Mouse (Mus musculus) erythroblast, embryonic 14.5 days (primary cell): ENCODE measurements around the gene Vegfc. TPM values are rescaled to one million over a fixed set of nuclear protein-coding genes. Genes with fewer than 3 reads are reported as not detected.

ENCODE experiments used
- H3K27me3 ChIP-seq: 2 replicates; pipeline ENCODE4 v1.6.1; 2012; ENCODE audit warnings: inconsistent platforms; ENCODE audit not compliant: control insufficient read depth
- H3K36me3 ChIP-seq: 2 replicates; pipeline ENCODE4 v1.6.1; 2012; ENCODE audit warnings: mild to moderate bottlenecking, inconsistent platforms; ENCODE audit not compliant: control insufficient read depth
- H3K4me1 ChIP-seq: 2 replicates; pipeline ENCODE4 v1.6.1; 2012; ENCODE audit warnings: inconsistent platforms; ENCODE audit not compliant: control insufficient read depth
- H3K4me3 ChIP-seq: replicated peaks from 2 replicates; pipeline ENCODE3; 2012; ENCODE audit warnings: moderate library complexity, mild to moderate bottlenecking, inconsistent platforms
- H3K9me3 ChIP-seq: 2 replicates; pipeline ENCODE4 v1.6.1; 2012; ENCODE audit warnings: low read length, inconsistent platforms, mixed read lengths; ENCODE audit not compliant: control insufficient read depth
- GATA1 ChIP-seq: IDR thresholded peaks from 2 replicates; pipeline ENCODE4 v1.6.1; 2012; ENCODE audit warnings: low read length, inconsistent platforms, mixed read lengths
- TAL1 ChIP-seq: IDR thresholded peaks from 3 replicates; pipeline ENCODE4 v1.6.1; 2012; ENCODE audit warnings: low read length, inconsistent platforms, mixed read lengths
- polyA plus RNA-seq: library from polyadenylated mRNA; stranded (reverse); fragments of >175 nt; gene quantifications from 2 replicates; pipeline ENCODE4 v1.2.3, GENCODE M21; 2012

Vegfc gene
- polyA plus RNA-seq, 1 experiment = not detected

DNA sequence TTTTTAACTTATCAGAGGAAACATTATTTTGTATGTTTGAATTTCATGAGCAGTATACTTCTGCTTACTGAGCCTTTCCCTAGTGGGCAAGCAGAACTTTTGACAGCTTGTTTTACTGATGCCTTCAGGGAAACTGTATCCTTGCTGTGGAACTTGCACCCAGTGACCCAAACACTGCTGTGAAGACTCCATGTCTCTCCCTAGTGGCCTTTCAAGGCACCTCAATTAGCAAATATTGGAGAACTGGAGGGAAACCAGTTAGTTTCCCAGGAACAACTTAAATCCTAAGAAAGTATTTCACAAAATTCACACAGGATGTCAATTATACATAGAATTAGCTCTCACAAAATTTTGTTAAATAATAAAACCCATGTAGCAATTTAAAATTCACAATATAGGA lies 2.2 kb downstream of the Vegfc start:
- TF ChIP-seq TAL1 = no peak
- no peak for TF ChIP-seq GATA1
- H3K9me3 ChIP-seq = no peaks in the 10 kb centered on the region
- H3K4me3 ChIP-seq = no peak overlapping the region
- H3K36me3 ChIP-seq = no peaks in the 10 kb centered on the region
- 0 out of 2 replicates have a peak, but pooled peaks cover 2% of the 10 kb centered on the region for H3K4me1 ChIP-seq
- H3K27me3 ChIP-seq = peaks cover 32% of the 10 kb centered on the region

DNA sequence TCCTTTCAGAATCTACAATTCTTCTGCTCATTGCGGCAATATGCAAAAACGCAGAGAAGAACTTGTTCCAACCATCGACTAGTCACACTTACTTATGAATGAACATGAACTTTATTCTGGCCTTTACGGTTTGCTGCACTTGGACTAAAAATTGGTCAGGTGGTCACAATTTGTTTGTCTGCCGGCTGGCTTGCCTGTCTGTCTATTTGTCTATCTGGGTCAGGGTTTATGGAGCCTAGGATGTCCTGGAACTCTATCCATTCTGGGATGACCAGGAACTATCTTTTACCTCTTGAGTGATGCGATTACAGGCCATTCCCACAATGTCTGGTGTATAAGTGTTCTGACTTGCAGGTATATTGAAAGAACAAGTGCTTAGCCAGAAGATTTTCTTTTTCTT lies 8.5 kb downstream of the Vegfc start:
- Histone ChIP-seq H3K27me3 (no peaks in the 10 kb centered on the region), H3K36me3 (no peaks in the 10 kb centered on the region), H3K4me1 (no peaks in the 10 kb centered on the region), H3K9me3 (no peaks in the 10 kb centered on the region), H3K4me3 (no peak overlapping the region)
- TF ChIP-seq GATA1 (no peak), TAL1 (no peak)

DNA sequence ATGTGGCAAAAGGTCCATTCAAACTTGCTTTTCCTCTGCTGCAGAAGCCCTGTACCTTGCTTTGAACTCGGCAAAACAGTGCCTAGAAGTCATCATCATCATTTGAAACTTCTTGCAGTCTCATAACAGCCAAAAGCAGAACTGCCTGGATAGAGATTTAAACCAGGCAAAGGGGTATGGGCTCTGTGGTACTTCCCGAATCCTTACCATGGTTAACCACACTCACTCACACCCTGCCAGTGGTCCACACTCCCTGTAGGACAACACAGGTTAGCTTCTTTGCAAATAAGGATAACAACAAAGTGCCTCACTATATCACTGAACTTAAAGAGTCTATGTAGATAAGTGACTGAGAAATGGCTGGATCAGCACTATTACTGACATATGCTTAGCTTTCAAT lies 9.7 kb downstream of the Vegfc start:
- no peak for TF ChIP-seq GATA1
- TF ChIP-seq TAL1 = no peak
- Histone ChIP-seq H3K9me3 (no peaks in the 10 kb centered on the region), H3K4me1 (no peaks in the 10 kb centered on the region), H3K36me3 (no peaks in the 10 kb centered on the region), H3K27me3 (no peaks in the 10 kb centered on the region), H3K4me3 (no peak overlapping the region)

GRCm38 (mm10) chr8:54089204-54089603 lies 11.8 kb downstream of the Vegfc start:
- TF ChIP-seq TAL1 (no peak), GATA1 (no peak)
- no peaks in the 10 kb centered on the region for H3K9me3 ChIP-seq
- no peaks in the 10 kb centered on the region for H3K4me1 ChIP-seq
- no peak overlapping the region for H3K4me3 ChIP-seq
- no peaks in the 10 kb centered on the region for H3K36me3 ChIP-seq
- H3K27me3 ChIP-seq = no peaks in the 10 kb centered on the region

DNA sequence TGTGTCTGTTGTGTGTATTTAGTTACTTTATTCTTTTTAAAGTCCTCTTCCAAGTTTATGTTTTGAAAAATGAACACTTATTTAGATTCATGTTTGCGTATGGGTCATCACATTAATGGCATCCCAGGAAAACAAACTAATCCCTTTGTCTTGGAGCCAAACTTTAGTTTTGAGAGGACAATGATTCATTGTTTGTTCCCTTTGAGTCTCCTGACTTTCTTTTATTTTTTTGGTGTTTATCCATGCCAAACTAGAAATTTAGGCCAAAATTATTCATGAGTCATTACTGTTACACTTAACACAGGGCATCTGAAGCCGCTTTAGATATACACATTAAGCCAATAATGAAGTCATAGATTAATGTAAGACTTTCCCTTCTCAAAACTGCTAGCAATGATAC lies 12.5 kb downstream of the Vegfc start:
- Histone ChIP-seq H3K4me1 (no peaks in the 10 kb centered on the region), H3K9me3 (no peaks in the 10 kb centered on the region), H3K4me3 (no peak overlapping the region), H3K27me3 (no peaks in the 10 kb centered on the region), H3K36me3 (no peaks in the 10 kb centered on the region)
- TF ChIP-seq GATA1 (no peak), TAL1 (no peak)

GRCm38 (mm10) chr8:54100058-54100457 lies 22.7 kb downstream of the Vegfc start:
- H3K4me3 ChIP-seq = no peak overlapping the region
- H3K4me1 ChIP-seq = no peaks in the 10 kb centered on the region
- TF ChIP-seq GATA1 (no peak), TAL1 (no peak)
- H3K9me3 ChIP-seq = no peaks in the 10 kb centered on the region
- H3K36me3 ChIP-seq = no peaks in the 10 kb centered on the region
- H3K27me3 ChIP-seq = no peaks in the 10 kb centered on the region

DNA sequence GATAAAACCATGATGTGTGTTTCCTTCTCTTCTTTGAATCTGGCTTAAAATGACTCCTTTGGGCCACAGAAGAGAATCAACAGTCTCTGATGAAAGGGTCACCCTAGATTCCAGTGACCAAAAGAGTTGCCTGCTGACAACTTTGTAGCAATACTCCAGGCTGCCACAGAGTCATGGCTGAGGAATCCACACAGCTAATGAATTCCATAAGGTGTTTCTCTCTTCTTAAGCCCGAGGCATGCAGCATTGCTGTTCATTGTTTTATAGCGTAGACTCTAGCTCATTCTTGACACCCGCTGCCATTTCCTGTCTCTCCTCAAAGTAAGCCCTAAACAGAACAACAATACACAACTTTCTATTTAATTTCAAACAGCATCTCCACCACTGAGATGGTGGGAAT lies 37.2 kb downstream of the Vegfc start:
- H3K4me3 ChIP-seq = no peak overlapping the region
- no peaks in the 10 kb centered on the region for H3K4me1 ChIP-seq
- no peaks in the 10 kb centered on the region for H3K27me3 ChIP-seq
- no peaks in the 10 kb centered on the region for H3K9me3 ChIP-seq
- TF ChIP-seq TAL1 (no peak), GATA1 (no peak)
- H3K36me3 ChIP-seq = no peaks in the 10 kb centered on the region

DNA sequence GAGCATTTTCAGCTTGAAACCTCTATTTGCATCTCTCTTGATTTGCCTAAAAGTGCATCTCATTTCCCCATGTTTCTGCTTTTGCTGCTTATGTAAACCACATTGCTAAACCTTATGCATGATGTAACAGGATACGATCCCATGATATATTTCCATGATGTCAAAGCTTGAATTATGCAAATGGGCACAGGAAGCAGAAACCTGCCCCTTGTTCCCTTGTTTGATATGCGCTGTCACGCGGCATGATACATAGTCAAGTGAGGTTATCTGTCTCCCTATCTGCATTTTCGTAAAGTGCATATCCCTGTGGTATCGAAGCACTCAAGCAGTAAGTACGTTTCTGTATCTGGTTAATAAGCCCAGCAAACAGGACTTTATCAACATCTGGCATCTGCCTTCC lies 42.7 kb downstream of the Vegfc start:
- H3K36me3 ChIP-seq = no peaks in the 10 kb centered on the region
- H3K4me1 ChIP-seq = no peaks in the 10 kb centered on the region

DNA sequence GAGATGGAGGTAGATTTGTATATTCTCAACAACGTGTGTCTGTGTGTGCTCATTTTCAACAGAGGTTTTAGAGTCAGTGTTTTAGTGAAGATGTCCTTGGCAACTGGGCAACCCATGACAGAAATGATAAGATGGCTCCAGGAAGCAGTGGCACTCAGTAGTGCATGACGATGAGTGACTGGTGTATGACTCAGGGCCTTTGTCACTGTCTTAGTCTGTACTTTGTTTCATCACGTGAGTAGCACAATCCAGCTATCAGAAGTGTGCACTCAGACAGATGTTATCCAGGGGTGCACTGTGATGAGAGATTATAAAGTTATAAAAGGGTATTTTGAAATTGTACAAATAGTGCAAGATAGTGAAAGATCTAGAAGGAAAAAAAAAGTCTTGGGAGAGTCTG lies 44.5 kb downstream of the Vegfc start:
- Histone ChIP-seq H3K4me1 (no peaks in the 10 kb centered on the region), H3K36me3 (no peaks in the 10 kb centered on the region), H3K27me3 (no peaks in the 10 kb centered on the region), H3K4me3 (no peak overlapping the region), H3K9me3 (no peaks in the 10 kb centered on the region)
- TF ChIP-seq TAL1 (no peak), GATA1 (no peak)

More for the DNA sequence above, 42.7 kb downstream of the Vegfc start:
- H3K27me3 ChIP-seq = no peaks in the 10 kb centered on the region
- H3K9me3 ChIP-seq = no peaks in the 10 kb centered on the region
- no peak overlapping the region for H3K4me3 ChIP-seq
- no peak for TF ChIP-seq TAL1
- no peak for TF ChIP-seq GATA1

- Histone ChIP-seq H3K4me1 (no peaks in the 10 kb centered on the region), H3K9me3 (no peaks in the 10 kb centered on the region), H3K27me3 (no peaks in the 10 kb centered on the region), H3K4me3 (no peak overlapping the region), H3K36me3 (no peaks in the 10 kb centered on the region)
- TF ChIP-seq GATA1 = no peak
- no peak for TF ChIP-seq TAL1
Measured at GRCm38 (mm10) chr8:54122345-54122744, 44.9 kb downstream of the Vegfc start.
